Mouse (Mus musculus) forebrain, embryonic 16.5 days (tissue): Measurements from ENCODE around the gene Rhot2. TPM values are rescaled to one million over a fixed set of nuclear protein-coding genes. Genes with fewer than 3 reads are reported as not detected.

Experiments used
- microRNA-seq: library from miRNA; unstranded; fragments of <30 nt; microRNA quantifications from one replicate; pipeline ENCODE4, GENCODE M21; 2017
- polyA plus RNA-seq: library from polyadenylated mRNA; unstranded; fragments of >200 nt; fragmentation: Nextera tagmentation; extraction: Ambion mirVana; gene quantifications from 2 replicates; pipeline ENCODE4 v1.2.1, GENCODE M21; 2015

Gene Rhot2
- polyA plus RNA-seq, 1 experiment from 2014 or later: 20.3 TPM

Small RNAs within 50 kb of the gene (microRNA-seq; reads per million reads assigned to microRNA genes)
- gene Mir3082: not detected

Other genes starting within 250 kb of the Rhot2 start
- 2.2 and 3.3 TPM in 2 replicates for gene Gng13, start 127.7 kb downstream of the Rhot2 start, polyA plus RNA-seq
- gene Chtf18, start 117.4 kb downstream of the Rhot2 start, polyA plus RNA-seq: 12.7 and 13.2 TPM in 2 replicates
- 28.1 and 29.1 TPM in 2 replicates for gene Rpusd1, start 117.2 kb downstream of the Rhot2 start, polyA plus RNA-seq
- gene Mslnl, start 108.8 kb downstream of the Rhot2 start, polyA plus RNA-seq: 0.17 TPM in 1 of 2 replicates, not detected in the other
- gene Msln, start 90.5 kb downstream of the Rhot2 start, polyA plus RNA-seq: 0.27 and 0.85 TPM in 2 replicates
- gene Narfl, start 71.1 kb downstream of the Rhot2 start, polyA plus RNA-seq: 33.1 and 34.9 TPM in 2 replicates
- gene Haghl, start 59.2 kb downstream of the Rhot2 start, polyA plus RNA-seq: 101 and 135 TPM in 2 replicates
- gene Ccdc78, start 58.3 kb downstream of the Rhot2 start, polyA plus RNA-seq: 0.13 and 0.15 TPM in 2 replicates
- gene Fam173a, start 52.0 kb downstream of the Rhot2 start, polyA plus RNA-seq: 70.7 and 76.5 TPM in 2 replicates
- 0.60 and 0.71 TPM in 2 replicates for gene AC134908.4, start 49.2 kb downstream of the Rhot2 start, polyA plus RNA-seq
- 26.8 and 34.0 TPM in 2 replicates for gene Metrn, start 47.7 kb downstream of the Rhot2 start, polyA plus RNA-seq
- 33.0 and 43.5 TPM in 2 replicates for gene Fbxl16, start 35.8 kb downstream of the Rhot2 start, polyA plus RNA-seq
- 36.5 and 37.3 TPM in 2 replicates for gene Wdr24, start 21.2 kb downstream of the Rhot2 start, polyA plus RNA-seq
- gene Jmjd8, start 16.0 kb downstream of the Rhot2 start, polyA plus RNA-seq: 68.2 and 73.9 TPM in 2 replicates
- 301 and 335 TPM in 2 replicates for gene Stub1, start 11.4 kb downstream of the Rhot2 start, polyA plus RNA-seq
- 30.7 and 42.2 TPM in 2 replicates for gene Rhbdl1, start 7.6 kb downstream of the Rhot2 start, polyA plus RNA-seq
- gene Gm20683, start 3.1 kb downstream of the Rhot2 start, polyA plus RNA-seq: 10.7 and 14.2 TPM in 2 replicates
- 17.7 and 24.8 TPM in 2 replicates for gene Wdr90, start 16.6 kb upstream of the Rhot2 start, polyA plus RNA-seq
- 12.1 and 17.3 TPM in 2 replicates for gene Mcrip2, start 23.9 kb upstream of the Rhot2 start, polyA plus RNA-seq
- gene Mettl26, start 30.2 kb upstream of the Rhot2 start, polyA plus RNA-seq: 48.9 and 59.7 TPM in 2 replicates
- gene Wfikkn1, start 36.0 kb upstream of the Rhot2 start, polyA plus RNA-seq: 0.25 and 0.52 TPM in 2 replicates
- gene Rab40c, start 74.9 kb upstream of the Rhot2 start, polyA plus RNA-seq: 56.6 and 59.2 TPM in 2 replicates
- gene Pigq, start 100.1 kb upstream of the Rhot2 start, polyA plus RNA-seq: 56.3 and 61.2 TPM in 2 replicates
- not detected in 2 replicates for gene Nhlrc4, start 100.1 kb upstream of the Rhot2 start, polyA plus RNA-seq
- 0.21 TPM in 1 of 2 replicates, not detected in the other for gene A930017K11Rik, start 107.7 kb upstream of the Rhot2 start, polyA plus RNA-seq
- 16.5 and 23.3 TPM in 2 replicates for gene Capn15, start 140.9 kb upstream of the Rhot2 start, polyA plus RNA-seq
- gene Rab11fip3, start 224.7 kb upstream of the Rhot2 start, polyA plus RNA-seq: 34.6 and 39.9 TPM in 2 replicates
- gene Decr2, start 245.5 kb upstream of the Rhot2 start, polyA plus RNA-seq: 30.3 and 33.0 TPM in 2 replicates